Mouse (Mus musculus): ENCODE measurements around the gene Tcea2. TPM values are rescaled to one million over a fixed set of nuclear protein-coding genes. Genes with fewer than 3 reads are reported as not detected.

The Tcea2 gene
- polyA plus RNA-seq, 1 experiment from 2014 or later = 58.2 TPM

- Histone ChIP-seq H3K36me3 (ENCODE audit: control insufficient read depth, insufficient read depth, low read length) (no peaks in the 10 kb centered on the region), H3K4me3 (ENCODE audit: low read depth, low read length) (peak within 1 kb of the TSS; percentile 42), H3K4me2 (ENCODE audit: low read length) (peak within 1 kb of the TSS; percentile 59), H3K27me3 (ENCODE audit: control insufficient read depth, insufficient read depth, low read depth, low read length) (peaks cover 61% of the 10 kb centered on the region), H3K27ac (ENCODE audit: low read length) (no peak within 1 kb of the TSS), H3K9ac (ENCODE audit: low read depth, low read length) (peak within 1 kb of the TSS; percentile 54), H3K4me1 (ENCODE audit: control insufficient read depth, insufficient read depth, low read length) (peaks cover 19% of the 10 kb centered on the region; the same call in 1 of the 2 replicates), H3K9me3 (replicated peaks; ENCODE audit: control insufficient read depth, low read length, poor library complexity, severe bottlenecking) (no peaks in the 10 kb centered on the region)
- ATAC-seq = no peak
- WGBS = under 1% methylated on average over 34 of the region's 43 CpGs
These were observed 8.8 kb upstream of the Tcea2 start, which contains the start of gene Sox18 for GRCm38 (mm10) chr2:181671326-181671725. Sox18 (minus strand) TSS chr2:181671640.

- H3K27me3 ChIP-seq (ENCODE audit: control insufficient read depth, insufficient read depth, low read depth, low read length) = peaks cover 61% of the 10 kb centered on the region
- H3K4me3 ChIP-seq (ENCODE audit: low read depth, low read length) = no peak overlapping the region
These were observed 8.1 kb upstream of the Tcea2 start for GRCm38 (mm10) chr2:181671984-181672383.

GRCm38 (mm10) chr2:181673501-181673900, 6.6 kb upstream of the Tcea2 start:
- Histone ChIP-seq H3K27ac (ENCODE audit: low read length) (no peak overlapping the region), H3K27me3 (ENCODE audit: control insufficient read depth, insufficient read depth, low read depth, low read length) (peaks cover 55% of the 10 kb centered on the region), H3K9ac (ENCODE audit: low read depth, low read length) (no peak overlapping the region), H3K4me3 (ENCODE audit: low read depth, low read length) (no peak overlapping the region), H3K4me2 (ENCODE audit: low read length) (no peak overlapping the region), H3K4me1 (ENCODE audit: control insufficient read depth, insufficient read depth, low read length) (peaks cover 19% of the 10 kb centered on the region; the same call in 1 of the 2 replicates), H3K36me3 (ENCODE audit: control insufficient read depth, insufficient read depth, low read length) (no peaks in the 10 kb centered on the region), H3K9me3 (replicated peaks; ENCODE audit: control insufficient read depth, low read length, poor library complexity, severe bottlenecking) (no peaks in the 10 kb centered on the region)
- no peak for ATAC-seq
- 54% methylated on average over 1 of the region's 1 CpGs for WGBS

More at GRCm38 (mm10) chr2:181671984-181672383, 8.1 kb upstream of the Tcea2 start:
- no peak overlapping the region; the same call in 1 of the 2 replicates for H3K4me2 ChIP-seq (ENCODE audit: low read length)
- WGBS = 21% methylated on average over 7 of the region's 7 CpGs
- no peak for ATAC-seq
- no peaks in the 10 kb centered on the region for H3K36me3 ChIP-seq (ENCODE audit: control insufficient read depth, insufficient read depth, low read length)
- H3K4me1 ChIP-seq (ENCODE audit: control insufficient read depth, insufficient read depth, low read length) = peaks cover 19% of the 10 kb centered on the region; the same call in 1 of the 2 replicates
- H3K9ac ChIP-seq (ENCODE audit: low read depth, low read length) = no peak overlapping the region
- no peaks in the 10 kb centered on the region for H3K9me3 ChIP-seq (replicated peaks; ENCODE audit: control insufficient read depth, low read length, poor library complexity, severe bottlenecking)
- no peak overlapping the region for H3K27ac ChIP-seq (ENCODE audit: low read length)

GRCm38 (mm10) chr2:181674934-181675333, 5.2 kb upstream of the Tcea2 start:
- peaks cover 41% of the 10 kb centered on the region for H3K27me3 ChIP-seq (ENCODE audit: control insufficient read depth, insufficient read depth, low read depth, low read length)
- H3K4me2 ChIP-seq (ENCODE audit: low read length) = no peak overlapping the region
- H3K9me3 ChIP-seq (replicated peaks; ENCODE audit: control insufficient read depth, low read length, poor library complexity, severe bottlenecking) = no peaks in the 10 kb centered on the region
- 90% methylated on average over 4 of the region's 4 CpGs for WGBS
- H3K4me1 ChIP-seq (ENCODE audit: control insufficient read depth, insufficient read depth, low read length) = peaks cover 22% of the 10 kb centered on the region; the same call in 1 of the 2 replicates
- H3K4me3 ChIP-seq (ENCODE audit: low read depth, low read length) = no peak overlapping the region
- H3K9ac ChIP-seq (ENCODE audit: low read depth, low read length) = no peak overlapping the region
- H3K36me3 ChIP-seq (ENCODE audit: control insufficient read depth, insufficient read depth, low read length) = no peaks in the 10 kb centered on the region
- H3K27ac ChIP-seq (ENCODE audit: low read length) = no peak overlapping the region
- ATAC-seq = no peak

GRCm38 (mm10) chr2:181675454-181675853, 4.7 kb upstream of the Tcea2 start:
- Histone ChIP-seq H3K36me3 (ENCODE audit: control insufficient read depth, insufficient read depth, low read length) (no peaks in the 10 kb centered on the region), H3K9me3 (replicated peaks; ENCODE audit: control insufficient read depth, low read length, poor library complexity, severe bottlenecking) (no peaks in the 10 kb centered on the region), H3K4me1 (ENCODE audit: control insufficient read depth, insufficient read depth, low read length) (peaks cover 20% of the 10 kb centered on the region; the same call in 1 of the 2 replicates), H3K27me3 (ENCODE audit: control insufficient read depth, insufficient read depth, low read depth, low read length) (peaks cover 36% of the 10 kb centered on the region), H3K4me3 (ENCODE audit: low read depth, low read length) (no peak overlapping the region), H3K9ac (ENCODE audit: low read depth, low read length) (no peak overlapping the region), H3K4me2 (ENCODE audit: low read length) (peak overlapping the region; percentile 48), H3K27ac (ENCODE audit: low read length) (no peak overlapping the region)
- 4% methylated on average over 14 of the region's 14 CpGs for WGBS
- ATAC-seq = no peak

GRCm38 (mm10) chr2:181676424-181676823, 3.7 kb upstream of the Tcea2 start:
- Histone ChIP-seq H3K4me2 (ENCODE audit: low read length) (no peak overlapping the region), H3K27ac (ENCODE audit: low read length) (peak overlapping the region; percentile 28; the same call in 1 of the 2 replicates), H3K9me3 (replicated peaks; ENCODE audit: control insufficient read depth, low read length, poor library complexity, severe bottlenecking) (no peaks in the 10 kb centered on the region), H3K4me3 (ENCODE audit: low read depth, low read length) (no peak overlapping the region), H3K4me1 (ENCODE audit: control insufficient read depth, insufficient read depth, low read length) (peaks cover 19% of the 10 kb centered on the region), H3K9ac (ENCODE audit: low read depth, low read length) (no peak overlapping the region), H3K36me3 (ENCODE audit: control insufficient read depth, insufficient read depth, low read length) (no peaks in the 10 kb centered on the region), H3K27me3 (ENCODE audit: control insufficient read depth, insufficient read depth, low read depth, low read length) (peaks cover 26% of the 10 kb centered on the region)
- WGBS = 28% methylated on average over 2 of the region's 2 CpGs
- no peak for ATAC-seq

- Histone ChIP-seq H3K36me3 (ENCODE audit: control insufficient read depth, insufficient read depth, low read length) (no peaks in the 10 kb centered on the region), H3K4me2 (ENCODE audit: low read length) (no peak overlapping the region), H3K27me3 (ENCODE audit: control insufficient read depth, insufficient read depth, low read depth, low read length) (peaks cover 18% of the 10 kb centered on the region), H3K4me3 (ENCODE audit: low read depth, low read length) (no peak overlapping the region), H3K9ac (ENCODE audit: low read depth, low read length) (no peak overlapping the region), H3K9me3 (replicated peaks; ENCODE audit: control insufficient read depth, low read length, poor library complexity, severe bottlenecking) (no peaks in the 10 kb centered on the region), H3K27ac (ENCODE audit: low read length) (peak overlapping the region; percentile 38), H3K4me1 (ENCODE audit: control insufficient read depth, insufficient read depth, low read length) (peaks cover 19% of the 10 kb centered on the region)
- WGBS = 59% methylated on average over 5 of the region's 5 CpGs
- ATAC-seq = no peak
These were observed 2.9 kb upstream of the Tcea2 start for GRCm38 (mm10) chr2:181677096-181677754.

GRCm38 (mm10) chr2:181677755-181678098, 2.4 kb upstream of the Tcea2 start:
- 61% methylated on average over 3 of the region's 3 CpGs for WGBS
- Histone ChIP-seq H3K9ac (ENCODE audit: low read depth, low read length) (no peak overlapping the region), H3K27me3 (ENCODE audit: control insufficient read depth, insufficient read depth, low read depth, low read length) (peaks cover 13% of the 10 kb centered on the region), H3K27ac (ENCODE audit: low read length) (no peak overlapping the region), H3K4me2 (ENCODE audit: low read length) (no peak overlapping the region), H3K4me3 (ENCODE audit: low read depth, low read length) (no peak overlapping the region), H3K36me3 (ENCODE audit: control insufficient read depth, insufficient read depth, low read length) (no peaks in the 10 kb centered on the region), H3K9me3 (replicated peaks; ENCODE audit: control insufficient read depth, low read length, poor library complexity, severe bottlenecking) (no peaks in the 10 kb centered on the region), H3K4me1 (ENCODE audit: control insufficient read depth, insufficient read depth, low read length) (peaks cover 19% of the 10 kb centered on the region)
- no peak for ATAC-seq

- WGBS = 59% methylated on average over 1 of the region's 1 CpGs
- no peak overlapping the region for H3K27ac ChIP-seq (ENCODE audit: low read length)
- peaks cover 19% of the 10 kb centered on the region for H3K4me1 ChIP-seq (ENCODE audit: control insufficient read depth, insufficient read depth, low read length)
- ATAC-seq = peak; percentile 39
- no peak overlapping the region for H3K4me2 ChIP-seq (ENCODE audit: low read length)
- H3K27me3 ChIP-seq (ENCODE audit: control insufficient read depth, insufficient read depth, low read depth, low read length) = peaks cover 3% of the 10 kb centered on the region; the same call in 1 of the 2 replicates
- H3K9ac ChIP-seq (ENCODE audit: low read depth, low read length) = no peak overlapping the region
- H3K36me3 ChIP-seq (ENCODE audit: control insufficient read depth, insufficient read depth, low read length) = no peaks in the 10 kb centered on the region
- no peak overlapping the region for H3K4me3 ChIP-seq (ENCODE audit: low read depth, low read length)
- no peaks in the 10 kb centered on the region for H3K9me3 ChIP-seq (replicated peaks; ENCODE audit: control insufficient read depth, low read length, poor library complexity, severe bottlenecking)
These were observed 1.3 kb upstream of the Tcea2 start for GRCm38 (mm10) chr2:181678780-181679179.
